Mouse (Mus musculus): ENCODE measurements around the gene Filip1. TPM values are rescaled to one million over a fixed set of nuclear protein-coding genes. Genes with fewer than 3 reads are reported as not detected.

Gene Filip1
- polyA plus RNA-seq, 1 experiment, result 9.4 TPM

DNA sequence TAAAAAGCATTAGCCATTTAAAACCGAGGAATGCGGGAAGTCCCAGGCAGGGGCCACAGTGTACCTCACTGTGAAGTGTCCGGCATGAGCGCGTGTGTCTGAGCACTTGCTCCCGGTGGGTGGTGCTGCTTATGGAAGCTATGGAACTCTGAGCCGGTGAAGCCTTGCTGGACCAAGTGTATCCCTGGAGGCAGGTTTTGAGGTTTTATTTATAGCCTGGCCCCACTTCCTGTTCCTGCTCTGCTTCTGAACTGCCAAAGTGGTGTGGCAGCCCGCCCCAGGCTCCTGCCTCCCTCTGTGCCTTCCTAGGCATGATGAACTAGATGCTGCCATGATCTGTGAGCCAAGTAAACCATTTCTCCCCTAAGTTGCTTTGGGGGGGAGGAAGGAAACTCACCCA, 60.7 kb downstream of the Filip1 start:
- no peak for DNase-seq
- Histone ChIP-seq H3K4me1 (ENCODE audit: control insufficient read depth, insufficient read depth, low read length) (no peaks in the 10 kb centered on the region; the same call in 1 of the 2 replicates), H3K4me3 (replicated peaks; ENCODE audit: extremely low read depth, low read depth, low read length) (no peak overlapping the region)
- 40% methylated on average over 8 of the region's 8 CpGs for WGBS
- no peak for TF ChIP-seq CTCF (IDR thresholded peaks at IDR 0.05; ENCODE audit: insufficient read depth, low read length)
- TF ChIP-seq POLR2A (IDR thresholded peaks at IDR 0.05; ENCODE audit: borderline replicate concordance, extremely low read depth, low read depth, low read length), result no peak

DNA sequence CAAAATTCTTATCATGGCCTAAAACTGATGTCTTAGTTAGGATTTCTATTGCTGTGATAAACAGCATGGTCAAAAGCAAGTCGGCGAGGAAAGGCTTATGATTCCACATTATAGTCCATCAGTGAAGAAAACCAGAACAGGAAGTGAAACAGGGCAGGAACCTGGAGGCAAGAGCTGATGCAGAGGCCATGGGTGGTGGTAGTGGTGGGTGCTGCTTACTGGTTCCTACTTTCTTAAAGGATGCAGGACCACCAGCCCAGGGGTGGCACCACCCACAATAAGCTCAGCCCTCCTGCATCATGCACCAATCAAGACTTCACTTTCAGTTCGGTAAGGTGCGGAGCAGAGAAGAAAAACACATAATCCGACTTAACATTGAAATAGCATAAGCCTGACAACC, 61.3 kb downstream of the Filip1 start:
- 75% methylated on average over 5 of the region's 5 CpGs for WGBS
- Histone ChIP-seq H3K4me1 (ENCODE audit: control insufficient read depth, insufficient read depth, low read length) (no peaks in the 10 kb centered on the region; the same call in 1 of the 2 replicates), H3K4me3 (replicated peaks; ENCODE audit: extremely low read depth, low read depth, low read length) (no peak overlapping the region)
- no peak for DNase-seq
- TF ChIP-seq POLR2A (IDR thresholded peaks at IDR 0.05; ENCODE audit: borderline replicate concordance, extremely low read depth, low read depth, low read length), result no peak
- TF ChIP-seq CTCF (IDR thresholded peaks at IDR 0.05; ENCODE audit: insufficient read depth, low read length), result no peak

DNA sequence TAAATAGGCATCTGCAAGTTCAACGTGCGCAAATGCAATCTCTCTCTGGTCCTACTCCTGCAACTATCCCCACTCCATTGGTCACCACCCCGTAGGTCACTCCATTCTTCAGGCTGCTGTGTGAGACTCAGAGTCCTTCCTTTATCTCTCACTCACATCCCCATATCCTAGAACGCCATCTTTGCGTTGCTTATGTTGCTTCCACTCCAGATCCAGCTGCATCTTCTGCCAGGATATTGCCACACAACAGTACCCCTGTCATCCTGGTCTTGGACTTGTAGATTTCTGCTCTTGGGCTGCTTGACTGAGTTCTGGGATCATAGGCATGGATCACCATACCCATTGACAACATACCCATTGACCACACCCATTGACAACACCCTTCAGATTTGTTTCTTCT, 62.0 kb downstream of the Filip1 start:
- no peak for TF ChIP-seq POLR2A (IDR thresholded peaks at IDR 0.05; ENCODE audit: borderline replicate concordance, extremely low read depth, low read depth, low read length)
- TF ChIP-seq CTCF (IDR thresholded peaks at IDR 0.05; ENCODE audit: insufficient read depth, low read length), result no peak
- H3K4me3 ChIP-seq (replicated peaks; ENCODE audit: extremely low read depth, low read depth, low read length), result no peak overlapping the region

DNA sequence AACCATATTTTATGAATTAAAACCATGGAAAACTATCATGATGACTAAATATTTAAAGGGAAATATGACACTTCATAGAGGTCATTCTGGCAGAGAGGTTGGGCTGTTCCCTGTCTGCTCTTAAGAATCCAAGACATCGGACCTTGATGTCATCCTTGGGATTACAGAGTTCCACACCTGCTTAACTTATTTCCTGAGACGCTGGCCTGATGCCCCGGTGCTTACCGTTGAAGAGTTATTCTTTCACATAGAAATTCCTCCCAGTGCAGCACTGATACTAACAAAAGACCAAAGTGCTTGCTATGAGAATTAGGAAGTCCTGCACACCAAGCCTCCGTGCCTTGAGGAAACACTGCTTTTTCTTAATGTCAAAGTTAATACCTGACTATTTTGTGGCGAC, 62.6 kb downstream of the Filip1 start:
- DNase-seq, result no peak
- Histone ChIP-seq H3K4me1 (ENCODE audit: control insufficient read depth, insufficient read depth, low read length) (peaks cover 5% of the 10 kb centered on the region), H3K4me3 (replicated peaks; ENCODE audit: extremely low read depth, low read depth, low read length) (no peak overlapping the region)
- TF ChIP-seq POLR2A (IDR thresholded peaks at IDR 0.05; ENCODE audit: borderline replicate concordance, extremely low read depth, low read depth, low read length) (no peak), CTCF (IDR thresholded peaks at IDR 0.05; ENCODE audit: insufficient read depth, low read length) (no peak)
- 41% methylated on average over 6 of the region's 6 CpGs for WGBS

More for the DNA sequence above, 62.0 kb downstream of the Filip1 start:
- peaks cover 2% of the 10 kb centered on the region for H3K4me1 ChIP-seq (ENCODE audit: control insufficient read depth, insufficient read depth, low read length)
- 92% methylated on average over 5 of the region's 5 CpGs for WGBS
- DNase-seq, result no peak

DNA sequence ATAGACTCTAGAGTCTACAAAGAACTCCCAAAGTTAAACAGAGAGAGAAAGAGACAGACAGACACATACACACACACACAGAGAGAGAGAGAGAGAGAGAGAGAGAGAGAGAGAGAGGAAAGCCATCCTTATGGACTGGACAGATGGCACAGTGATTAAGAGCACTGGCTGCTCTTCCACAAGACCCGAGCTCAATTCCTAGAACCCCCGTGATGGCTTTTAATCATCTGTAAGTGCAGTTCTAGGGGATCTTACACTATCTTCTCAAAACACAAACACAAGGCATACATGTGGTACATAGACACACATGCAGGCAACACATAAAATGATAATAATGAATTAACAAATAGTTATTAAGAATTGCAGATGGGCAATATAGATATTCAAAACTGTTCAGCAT, 64.3 kb downstream of the Filip1 start:
- TF ChIP-seq CTCF (IDR thresholded peaks at IDR 0.05; ENCODE audit: insufficient read depth, low read length) (no peak), POLR2A (IDR thresholded peaks at IDR 0.05; ENCODE audit: borderline replicate concordance, extremely low read depth, low read depth, low read length) (no peak)
- no peak for DNase-seq
- 81% methylated on average over 2 of the region's 2 CpGs for WGBS
- Histone ChIP-seq H3K4me3 (replicated peaks; ENCODE audit: extremely low read depth, low read depth, low read length) (no peak overlapping the region), H3K4me1 (ENCODE audit: control insufficient read depth, insufficient read depth, low read length) (peaks cover 7% of the 10 kb centered on the region)

DNA sequence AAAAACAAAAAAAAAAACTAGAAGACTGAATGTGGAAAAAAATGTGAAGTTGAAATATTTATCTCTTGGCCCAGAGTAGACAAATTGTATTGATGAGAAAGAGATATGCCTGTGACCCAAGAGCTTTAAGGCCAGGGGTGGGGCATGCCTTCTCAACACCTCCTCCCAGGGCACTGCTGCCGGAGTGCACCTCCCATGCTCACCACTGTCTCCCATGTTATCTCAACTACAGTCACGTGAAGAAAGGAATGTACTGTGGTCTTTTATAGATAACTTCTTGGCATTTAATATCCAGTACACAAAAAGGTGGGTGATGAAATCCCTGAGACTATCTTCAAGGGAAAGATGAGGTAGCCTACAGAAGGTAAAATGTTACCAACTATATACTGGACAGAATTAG, 64.7 kb downstream of the Filip1 start:
- TF ChIP-seq CTCF (IDR thresholded peaks at IDR 0.05; ENCODE audit: insufficient read depth, low read length) (no peak), POLR2A (IDR thresholded peaks at IDR 0.05; ENCODE audit: borderline replicate concordance, extremely low read depth, low read depth, low read length) (no peak)
- no peak for DNase-seq
- Histone ChIP-seq H3K4me3 (replicated peaks; ENCODE audit: extremely low read depth, low read depth, low read length) (no peak overlapping the region), H3K4me1 (ENCODE audit: control insufficient read depth, insufficient read depth, low read length) (peaks cover 7% of the 10 kb centered on the region)
- 52% methylated on average over 2 of the region's 2 CpGs for WGBS

DNA sequence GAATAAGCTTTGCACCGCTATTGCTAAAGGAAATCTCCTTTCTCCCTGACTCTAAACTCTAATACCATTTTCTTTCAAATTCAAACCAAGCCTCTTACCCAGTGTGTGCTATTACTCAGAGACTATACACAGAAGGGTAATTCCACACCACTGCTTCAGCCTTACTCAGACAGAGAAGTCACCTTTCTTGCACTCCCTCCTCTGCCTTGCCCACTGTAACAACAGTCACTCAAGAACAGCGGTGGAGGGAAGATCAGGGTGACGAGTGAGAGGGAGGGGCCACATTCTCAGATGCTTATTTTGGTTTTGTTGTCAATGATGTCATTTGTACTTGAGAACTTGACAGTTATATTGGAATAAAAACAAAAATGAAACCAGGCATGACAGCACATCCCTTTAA, 65.2 kb downstream of the Filip1 start:
- 62% methylated on average over 3 of the region's 3 CpGs for WGBS
- TF ChIP-seq CTCF (IDR thresholded peaks at IDR 0.05; ENCODE audit: insufficient read depth, low read length) (no peak), POLR2A (IDR thresholded peaks at IDR 0.05; ENCODE audit: borderline replicate concordance, extremely low read depth, low read depth, low read length) (no peak)
- DNase-seq, result no peak
- H3K4me1 ChIP-seq (ENCODE audit: control insufficient read depth, insufficient read depth, low read length), result peaks cover 7% of the 10 kb centered on the region
- no peak overlapping the region for H3K4me3 ChIP-seq (replicated peaks; ENCODE audit: extremely low read depth, low read depth, low read length)

DNA sequence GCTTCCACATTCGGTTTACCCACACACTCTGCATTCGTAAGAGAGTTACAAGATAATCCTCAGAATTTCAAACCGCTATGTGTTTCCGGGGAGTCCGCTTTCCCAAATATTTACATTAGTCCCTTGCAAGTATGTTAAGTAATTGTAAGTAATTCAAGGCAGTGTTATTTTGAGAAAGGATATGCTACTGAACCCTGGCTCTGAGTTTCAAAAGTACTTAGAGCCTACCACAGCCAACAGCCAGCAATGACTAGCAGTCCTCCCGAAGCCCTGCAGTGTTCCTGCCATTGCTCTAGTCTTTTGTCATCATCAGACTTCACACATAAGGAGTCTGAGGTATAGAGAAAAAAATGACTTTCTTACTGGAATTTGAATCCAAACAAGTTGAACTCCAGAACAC, 67.8 kb downstream of the Filip1 start:
- H3K4me3 ChIP-seq (replicated peaks; ENCODE audit: extremely low read depth, low read depth, low read length), result no peak overlapping the region
- TF ChIP-seq POLR2A (IDR thresholded peaks at IDR 0.05; ENCODE audit: borderline replicate concordance, extremely low read depth, low read depth, low read length), result no peak
- no peak for TF ChIP-seq CTCF (IDR thresholded peaks at IDR 0.05; ENCODE audit: insufficient read depth, low read length)
- WGBS, result 30% methylated on average over 6 of the region's 6 CpGs
- H3K4me1 ChIP-seq (ENCODE audit: control insufficient read depth, insufficient read depth, low read length), result peaks cover 7% of the 10 kb centered on the region
- DNase-seq, result no peak

DNA sequence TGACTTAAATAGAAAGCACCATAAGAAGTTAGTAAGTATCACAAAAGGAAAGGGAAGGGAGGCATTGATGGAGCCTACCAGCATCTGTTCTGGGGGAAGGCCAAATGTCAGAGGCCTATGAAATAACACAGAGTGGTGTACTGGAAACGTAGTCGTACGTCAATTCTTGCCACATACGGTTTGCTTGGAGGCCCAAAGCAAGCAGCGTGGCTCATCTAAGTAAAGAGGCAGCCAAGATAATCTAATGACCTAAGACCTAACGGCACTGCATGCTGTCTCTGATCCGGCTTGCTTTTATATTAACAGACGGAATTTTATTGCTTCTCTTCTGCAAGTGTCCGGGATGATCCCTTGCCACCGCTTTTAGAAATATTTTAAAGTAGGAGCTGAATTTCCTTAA, 68.7 kb downstream of the Filip1 start:
- WGBS, result 64% methylated on average over 10 of the region's 10 CpGs
- no peak for TF ChIP-seq POLR2A (IDR thresholded peaks at IDR 0.05; ENCODE audit: borderline replicate concordance, extremely low read depth, low read depth, low read length)
- TF ChIP-seq CTCF (IDR thresholded peaks at IDR 0.05; ENCODE audit: insufficient read depth, low read length), result no peak
- Histone ChIP-seq H3K4me1 (ENCODE audit: control insufficient read depth, insufficient read depth, low read length) (peaks cover 7% of the 10 kb centered on the region), H3K4me3 (replicated peaks; ENCODE audit: extremely low read depth, low read depth, low read length) (no peak overlapping the region)
- DNase-seq, result no peak

DNA sequence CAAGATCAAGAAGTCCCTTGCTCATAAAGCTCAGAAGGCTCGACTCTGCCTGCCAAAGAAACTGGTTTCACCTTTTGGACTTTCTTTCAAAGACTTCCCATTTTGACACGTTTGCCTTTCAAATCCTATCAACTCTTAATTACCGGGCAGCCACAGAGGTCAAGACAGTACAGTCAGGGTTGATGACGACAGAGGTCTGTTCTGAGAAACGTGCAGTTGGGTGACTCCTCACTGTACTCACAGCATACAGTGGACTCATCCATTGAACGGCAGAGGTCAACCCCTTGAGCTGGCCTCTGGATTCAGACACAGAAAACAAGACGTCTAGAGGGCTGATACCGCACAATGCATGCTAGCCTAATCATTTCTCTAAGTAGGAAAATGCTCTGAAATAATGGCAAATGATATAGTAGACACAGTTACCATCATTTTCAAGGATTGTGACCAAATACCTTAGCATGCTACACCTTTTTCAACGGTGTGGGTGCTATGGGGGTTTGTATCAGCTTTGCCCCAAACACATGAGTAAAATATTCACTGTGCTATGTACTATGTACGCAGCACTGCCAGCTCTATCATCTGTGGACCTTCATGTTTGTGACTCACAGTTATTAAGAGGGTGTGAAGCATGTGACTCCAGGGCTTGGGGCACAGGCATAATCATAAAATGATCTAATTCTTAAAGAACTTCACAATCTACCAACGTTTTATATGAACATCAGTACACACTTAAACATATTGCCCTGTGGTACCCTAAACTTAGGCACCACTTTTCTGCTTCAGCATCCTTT, 74.0 kb downstream of the Filip1 start:
- DNase-seq, result no peak
- no peak for TF ChIP-seq POLR2A (IDR thresholded peaks at IDR 0.05; ENCODE audit: borderline replicate concordance, extremely low read depth, low read depth, low read length)
- no peak for TF ChIP-seq CTCF (IDR thresholded peaks at IDR 0.05; ENCODE audit: insufficient read depth, low read length)
- H3K4me3 ChIP-seq (replicated peaks; ENCODE audit: extremely low read depth, low read depth, low read length), result no peak overlapping the region
- no peaks in the 10 kb centered on the region for H3K4me1 ChIP-seq (ENCODE audit: control insufficient read depth, insufficient read depth, low read length)
- 62% methylated on average over 11 of the region's 11 CpGs for WGBS
